Mouse (Mus musculus): ENCODE results near the gene Ric3. TPM values are rescaled to one million over a fixed set of nuclear protein-coding genes. Genes with fewer than 3 reads are reported as not detected.
A peak's percentile ranks its signal among the peaks of the same experiment; 100 is the strongest.
"Not testable (repeated sequence)": the region's sequence is repeated elsewhere in the genome, so short reads cannot be mapped to it uniquely, and the experiment has no call there.

Gene Ric3
- 0.31 TPM in 1 of 2 replicates, not detected in the other for polyA plus RNA-seq (2012; ENCODE audit: insufficient read depth, low replicate concordance)

GRCm38 (mm10) chr7:109083113-109083812, at the start of gene Ric3:
Ric3 (minus strand) TSS chr7:109083331.
- H3K4me3 ChIP-seq (replicated peaks) = peak within 1 kb of the TSS; percentile 88
- peaks cover 14% of the 10 kb centered on the region for H3K27me3 ChIP-seq (replicated peaks)

GRCm38 (mm10) chr7:109131565-109131964, 48.4 kb upstream of the Ric3 start:
- Histone ChIP-seq H3K4me1 (no peaks in the 10 kb centered on the region), H3K27me3 (replicated peaks) (peaks cover 7% of the 10 kb centered on the region), H3K9me3 (peaks cover 16% of the 10 kb centered on the region), H3K36me3 (replicated peaks; ENCODE audit: low read length) (no peaks in the 10 kb centered on the region), H3K4me3 (replicated peaks) (no peak overlapping the region)
- TF ChIP-seq FLI1 (IDR thresholded peaks at IDR 0.05; ENCODE audit: low read length) = no peak
- no peak for TF ChIP-seq GATA1 (IDR thresholded peaks at IDR 0.05; ENCODE audit: borderline replicate concordance, low read length)

More at GRCm38 (mm10) chr7:109083113-109083812, at the start of gene Ric3:
- TF ChIP-seq FLI1 (IDR thresholded peaks at IDR 0.05; ENCODE audit: low read length) (no peak), GATA1 (IDR thresholded peaks at IDR 0.05; ENCODE audit: borderline replicate concordance, low read length) (no peak)
- peaks cover 6% of the 10 kb centered on the region for H3K4me1 ChIP-seq
- H3K9me3 ChIP-seq = peaks cover 7% of the 10 kb centered on the region
- no peaks in the 10 kb centered on the region for H3K36me3 ChIP-seq (replicated peaks; ENCODE audit: low read length)

GRCm38 (mm10) chr7:109129946-109130686, 47.0 kb upstream of the Ric3 start:
- TF ChIP-seq FLI1 (IDR thresholded peaks at IDR 0.05; ENCODE audit: low read length) (no peak), GATA1 (IDR thresholded peaks at IDR 0.05; ENCODE audit: borderline replicate concordance, low read length) (no peak)
- peaks cover 16% of the 10 kb centered on the region for H3K9me3 ChIP-seq
- H3K4me1 ChIP-seq = no peaks in the 10 kb centered on the region
- H3K36me3 ChIP-seq (replicated peaks; ENCODE audit: low read length) = no peaks in the 10 kb centered on the region
- peaks cover 10% of the 10 kb centered on the region for H3K27me3 ChIP-seq (replicated peaks)
- no peak overlapping the region for H3K4me3 ChIP-seq (replicated peaks)

GRCm38 (mm10) chr7:109129442-109129841, 46.3 kb upstream of the Ric3 start:
- no peaks in the 10 kb centered on the region for H3K36me3 ChIP-seq (replicated peaks; ENCODE audit: low read length)
- peaks cover 12% of the 10 kb centered on the region for H3K27me3 ChIP-seq (replicated peaks)
- no peak overlapping the region for H3K4me3 ChIP-seq (replicated peaks)
- TF ChIP-seq FLI1 (IDR thresholded peaks at IDR 0.05; ENCODE audit: low read length) (no peak), GATA1 (IDR thresholded peaks at IDR 0.05; ENCODE audit: borderline replicate concordance, low read length) (no peak)
- peaks cover 16% of the 10 kb centered on the region for H3K9me3 ChIP-seq
- H3K4me1 ChIP-seq = no peaks in the 10 kb centered on the region

- no peaks in the 10 kb centered on the region for H3K9me3 ChIP-seq
- no peak overlapping the region for H3K4me3 ChIP-seq (replicated peaks)
- peaks cover 38% of the 10 kb centered on the region for H3K27me3 ChIP-seq (replicated peaks)
- TF ChIP-seq GATA1 (IDR thresholded peaks at IDR 0.05; ENCODE audit: borderline replicate concordance, low read length) = no peak
- no peak for TF ChIP-seq FLI1 (IDR thresholded peaks at IDR 0.05; ENCODE audit: low read length)
- no peaks in the 10 kb centered on the region for H3K36me3 ChIP-seq (replicated peaks; ENCODE audit: low read length)
- H3K4me1 ChIP-seq = peaks cover 19% of the 10 kb centered on the region
Measured at GRCm38 (mm10) chr7:109115929-109116328, 32.8 kb upstream of the Ric3 start.

GRCm38 (mm10) chr7:109115488-109115887, 32.4 kb upstream of the Ric3 start:
- not testable (repeated sequence) for H3K9me3 ChIP-seq; H3K4me3 ChIP-seq (replicated peaks); H3K36me3 ChIP-seq (replicated peaks; ENCODE audit: low read length)
- peaks cover 21% of the 10 kb centered on the region for H3K4me1 ChIP-seq
- H3K27me3 ChIP-seq (replicated peaks) = peaks cover 38% of the 10 kb centered on the region

GRCm38 (mm10) chr7:109114950-109115349, 31.8 kb upstream of the Ric3 start:
- TF ChIP-seq FLI1 (IDR thresholded peaks at IDR 0.05; ENCODE audit: low read length) (no peak), GATA1 (IDR thresholded peaks at IDR 0.05; ENCODE audit: borderline replicate concordance, low read length) (no peak; the same call in 2 of the 3 replicates)
- Histone ChIP-seq H3K4me1 (peaks cover 23% of the 10 kb centered on the region), H3K4me3 (replicated peaks) (peak overlapping the region; percentile 53), H3K36me3 (replicated peaks; ENCODE audit: low read length) (no peaks in the 10 kb centered on the region), H3K27me3 (replicated peaks) (peaks cover 38% of the 10 kb centered on the region), H3K9me3 (no peaks in the 10 kb centered on the region)

- no peak overlapping the region for H3K4me3 ChIP-seq (replicated peaks)
Measured at GRCm38 (mm10) chr7:109111000-109111399, 27.9 kb upstream of the Ric3 start.

GRCm38 (mm10) chr7:109104894-109105293, 21.8 kb upstream of the Ric3 start:
- peaks cover 17% of the 10 kb centered on the region for H3K4me1 ChIP-seq
- H3K36me3 ChIP-seq (replicated peaks; ENCODE audit: low read length) = no peaks in the 10 kb centered on the region
- H3K27me3 ChIP-seq (replicated peaks) = peaks cover 8% of the 10 kb centered on the region
- H3K4me3 ChIP-seq (replicated peaks) = no peak overlapping the region
- TF ChIP-seq FLI1 (IDR thresholded peaks at IDR 0.05; ENCODE audit: low read length) (no peak), GATA1 (IDR thresholded peaks at IDR 0.05; ENCODE audit: borderline replicate concordance, low read length) (no peak)
- H3K9me3 ChIP-seq = no peaks in the 10 kb centered on the region

More at GRCm38 (mm10) chr7:109111000-109111399, 27.9 kb upstream of the Ric3 start:
- no peaks in the 10 kb centered on the region for H3K36me3 ChIP-seq (replicated peaks; ENCODE audit: low read length)
- no peaks in the 10 kb centered on the region for H3K9me3 ChIP-seq
- H3K27me3 ChIP-seq (replicated peaks) = peaks cover 28% of the 10 kb centered on the region
- H3K4me1 ChIP-seq = peaks cover 22% of the 10 kb centered on the region
- TF ChIP-seq FLI1 (IDR thresholded peaks at IDR 0.05; ENCODE audit: low read length) = no peak
- TF ChIP-seq GATA1 (IDR thresholded peaks at IDR 0.05; ENCODE audit: borderline replicate concordance, low read length) = no peak

- TF ChIP-seq FLI1 (IDR thresholded peaks at IDR 0.05; ENCODE audit: low read length) = no peak
- TF ChIP-seq GATA1 (IDR thresholded peaks at IDR 0.05; ENCODE audit: borderline replicate concordance, low read length) = no peak
- Histone ChIP-seq H3K36me3 (replicated peaks; ENCODE audit: low read length) (no peaks in the 10 kb centered on the region), H3K4me1 (peaks cover 17% of the 10 kb centered on the region), H3K27me3 (replicated peaks) (peaks cover 10% of the 10 kb centered on the region), H3K9me3 (no peaks in the 10 kb centered on the region), H3K4me3 (replicated peaks) (no peak overlapping the region)
Measured at GRCm38 (mm10) chr7:109101167-109101566, 18.0 kb upstream of the Ric3 start.

All from megakaryocyte, embryonic 14.5 days (primary cell).